Mouse (Mus musculus) adrenal gland, postnatal 14 days (tissue): Measurements from ENCODE around the gene Zfyve28. TPM values are rescaled to one million over a fixed set of nuclear protein-coding genes. Genes with fewer than 3 reads are reported as not detected.

Experiments used
- DNase-seq: peaks from one replicate; pipeline ENCODE4 v3.0.0; 2021; ENCODE audit warnings: mixed read lengths
- long read RNA-seq, 2 experiments: library from polyadenylated mRNA; stranded (forward); transcript quantifications; one replicate each; pipeline ENCODE4 v2.0.0; 2021
- total RNA-seq: library from RNA; stranded (reverse); gene quantifications from 2 replicates; pipeline ENCODE4 v1.2.3, GENCODE M21; 2021

Zfyve28 gene
- 0.44 and 1.6 TPM in 2 replicates for total RNA-seq
- long read RNA-seq, experiment 1: 0 reads
- long read RNA-seq, experiment 2: 0 reads

GRCm38 (mm10) chr5:34288154-34288716 is at the start of gene Zfyve28, which contains the start of gene Cfap99:
TSS of gene Zfyve28 (minus strand) at chr5:34288449.
TSS of gene Cfap99 (plus strand) at chr5:34288600.
- peak; percentile 81 for DNase-seq

- DNase-seq: peak; percentile 77
Observed at GRCm38 (mm10) chr5:34336775-34337450, 48.7 kb upstream of the Zfyve28 start.

GRCm38 (mm10) chr5:34336097-34336774 is 48.0 kb upstream of the Zfyve28 start, which contains the start of gene Rnf4:
TSS of gene Rnf4 (plus strand) at chr5:34336289.
- peak; percentile 99 for DNase-seq

GRCm38 (mm10) chr5:34335539-34336096 is 47.4 kb upstream of the Zfyve28 start:
- DNase-seq: no peak

- DNase-seq: no peak
Observed at GRCm38 (mm10) chr5:34334081-34334480, 45.8 kb upstream of the Zfyve28 start.

- DNase-seq: no peak
Observed at GRCm38 (mm10) chr5:34330136-34330535, 41.9 kb upstream of the Zfyve28 start.

GRCm38 (mm10) chr5:34326875-34327576 is 38.8 kb upstream of the Zfyve28 start:
- DNase-seq: peak; percentile 43

GRCm38 (mm10) chr5:34326249-34326691 is 38.0 kb upstream of the Zfyve28 start:
- DNase-seq: peak; percentile 19

GRCm38 (mm10) chr5:34325286-34325685 is 37.0 kb upstream of the Zfyve28 start:
- DNase-seq: no peak

GRCm38 (mm10) chr5:34321236-34321635 is 33.0 kb upstream of the Zfyve28 start:
- DNase-seq: no peak

GRCm38 (mm10) chr5:34319491-34320034 is 31.3 kb upstream of the Zfyve28 start:
- DNase-seq: no peak

GRCm38 (mm10) chr5:34309016-34309415 is 20.8 kb upstream of the Zfyve28 start:
- DNase-seq: no peak

- no peak for DNase-seq
Observed at GRCm38 (mm10) chr5:34302377-34302776, 14.1 kb upstream of the Zfyve28 start.

- DNase-seq: peak; percentile 37
Observed at GRCm38 (mm10) chr5:34298937-34299535, 10.8 kb upstream of the Zfyve28 start.

GRCm38 (mm10) chr5:34298061-34298460 is 9.8 kb upstream of the Zfyve28 start:
- no peak for DNase-seq

- peak; percentile 66 for DNase-seq
Observed at GRCm38 (mm10) chr5:34295141-34295540, 6.9 kb upstream of the Zfyve28 start.

- peak; percentile 40 for DNase-seq
Observed at GRCm38 (mm10) chr5:34294696-34295095, 6.4 kb upstream of the Zfyve28 start.

GRCm38 (mm10) chr5:34293363-34293762 is 5.1 kb upstream of the Zfyve28 start:
- no peak for DNase-seq

- DNase-seq: no peak
Observed at GRCm38 (mm10) chr5:34289286-34289685, 1.0 kb upstream of the Zfyve28 start.

GRCm38 (mm10) chr5:34287838-34288145 is 457 bp downstream of the Zfyve28 start:
- DNase-seq: no peak

GRCm38 (mm10) chr5:34287001-34287837 is 1.0 kb downstream of the Zfyve28 start:
- no peak for DNase-seq
